Mouse (Mus musculus) lung, postnatal 4 days (tissue): Measurements from ENCODE around the gene Sccpdh.
"Not testable (repeated sequence)": the region's sequence is repeated elsewhere in the genome, so short reads cannot be mapped to it uniquely, and the experiment has no call there.

ENCODE experiments used
- DNase-seq, 2 experiments: peaks; one replicate each; pipeline ENCODE4 v3.0.0; 2021

The Sccpdh gene

DNA sequence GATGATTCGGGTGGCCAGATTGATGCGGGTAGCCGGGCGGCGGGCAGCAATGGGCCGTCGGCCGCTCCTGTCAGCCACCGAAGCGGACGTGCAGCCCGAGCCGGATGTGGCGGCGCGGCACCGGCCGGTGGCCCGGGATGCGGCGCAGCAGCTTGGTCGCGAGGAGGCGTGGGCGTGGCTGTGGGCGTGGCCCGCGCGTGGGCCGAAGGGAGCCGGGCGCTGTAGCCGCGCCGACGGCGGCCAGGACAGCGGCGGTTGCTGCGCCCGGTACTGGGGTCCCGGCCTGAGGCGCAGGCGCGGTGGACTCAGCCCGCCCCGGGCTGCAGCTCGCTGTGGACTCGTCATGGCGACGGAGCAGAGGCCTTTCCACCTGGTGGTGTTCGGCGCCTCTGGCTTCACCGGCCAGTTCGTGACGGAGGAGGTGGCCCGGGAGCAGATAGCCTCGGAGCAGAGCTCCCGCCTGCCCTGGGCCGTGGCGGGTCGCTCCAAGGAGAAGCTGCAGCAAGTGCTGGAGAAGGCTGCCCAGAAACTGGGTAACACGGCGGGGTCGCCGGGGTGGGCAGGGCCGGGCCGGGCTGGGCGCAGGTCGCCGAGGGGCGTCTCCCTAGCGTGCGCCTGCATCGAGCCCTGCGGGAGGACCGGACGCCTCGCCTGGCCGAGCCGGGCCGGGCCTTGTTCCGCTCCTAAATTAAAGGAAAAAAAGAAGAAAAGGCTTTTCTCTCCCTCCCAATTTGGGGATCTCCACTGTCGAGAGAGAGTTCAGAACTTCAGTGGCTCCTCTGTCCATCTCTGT, at the start of gene Sccpdh:
Sccpdh (plus strand) TSS at position 198 of the 793 bp plus-strand sequence.
- DNase-seq: peak; percentile 92 to 95

- DNase-seq: no peak
Measured at GRCm38 (mm10) chr1:179622665-179623064, 45.3 kb upstream of the Sccpdh start.

DNA sequence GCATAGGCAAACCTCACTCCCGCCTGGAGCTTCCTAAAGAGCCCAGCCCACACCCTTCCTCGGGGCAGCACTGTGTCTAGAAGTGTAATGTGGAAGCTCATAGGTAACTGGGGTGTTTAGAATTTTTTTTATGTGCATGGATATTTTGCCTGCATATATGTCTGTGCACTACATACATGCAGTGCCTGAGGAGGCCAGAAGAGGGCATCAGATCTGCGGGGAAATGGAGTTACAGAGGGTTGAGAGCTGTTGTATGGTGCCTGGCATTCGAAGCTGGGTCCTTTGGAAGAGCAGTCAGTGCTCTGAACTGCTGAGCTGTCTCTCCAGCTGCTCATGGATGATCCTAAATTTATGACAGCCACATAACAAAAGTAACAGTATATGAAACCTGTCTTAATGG, 44.4 kb upstream of the Sccpdh start:
- DNase-seq: peak; percentile 32 to 63

GRCm38 (mm10) chr1:179624354-179624753, 43.7 kb upstream of the Sccpdh start:
- DNase-seq: peak in 1 of 2 experiments; percentile 69

- no peak for DNase-seq
Measured at GRCm38 (mm10) chr1:179627855-179628254, 40.2 kb upstream of the Sccpdh start.

- no peak for DNase-seq
Measured at GRCm38 (mm10) chr1:179628438-179629106, 39.4 kb upstream of the Sccpdh start.

DNA sequence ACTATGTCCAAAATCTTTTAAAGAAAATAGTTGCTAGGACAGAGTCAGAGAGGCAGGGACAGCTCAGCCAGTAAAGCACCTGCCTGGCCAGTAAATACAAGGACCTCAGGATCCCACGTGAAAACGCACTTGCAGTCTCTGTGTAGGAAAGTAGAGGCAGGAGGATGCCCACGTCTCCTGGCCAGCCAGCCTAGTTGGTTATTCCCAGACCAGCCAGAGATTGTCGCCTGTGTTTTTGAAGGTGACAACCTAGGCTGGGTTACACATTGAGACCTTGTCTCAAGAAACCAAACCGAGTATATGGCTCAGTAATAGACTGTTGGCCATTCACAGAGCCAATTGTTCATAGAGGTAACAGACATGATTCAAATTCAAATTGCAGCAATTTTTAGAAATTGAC, 38.7 kb upstream of the Sccpdh start:
- no peak for DNase-seq

DNA sequence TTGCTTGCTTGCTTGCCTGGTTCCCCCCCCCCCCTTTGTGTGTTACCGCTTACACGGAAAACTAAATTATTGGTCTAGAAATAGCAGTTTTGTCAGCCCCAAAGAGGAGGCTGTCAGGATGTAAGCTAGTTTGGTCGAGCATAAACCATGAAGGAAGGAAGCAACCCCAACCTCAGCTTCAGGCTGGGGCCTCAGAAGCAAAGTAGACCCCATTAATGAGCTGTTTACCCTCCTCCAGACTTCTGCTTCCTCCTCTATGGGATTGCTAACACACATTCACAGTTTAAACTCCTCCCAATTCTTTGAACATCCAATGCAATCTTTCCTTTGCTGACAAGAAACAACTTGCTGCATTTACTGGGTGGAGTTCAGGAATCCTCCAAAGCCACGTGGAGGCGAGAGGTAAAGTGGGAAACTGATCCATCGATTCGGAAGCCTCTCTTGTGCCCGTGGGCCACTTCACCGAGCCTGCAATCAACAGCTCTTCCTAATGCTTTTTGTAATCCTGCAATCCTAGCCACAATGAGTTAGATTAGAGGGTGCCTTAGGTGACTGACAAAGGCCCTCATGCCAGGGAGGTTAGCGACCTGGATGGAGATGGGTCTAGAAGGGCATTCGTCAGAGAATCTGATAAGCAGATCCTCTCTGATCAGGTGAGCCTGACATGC, 35.1 kb upstream of the Sccpdh start:
- no peak for DNase-seq

DNA sequence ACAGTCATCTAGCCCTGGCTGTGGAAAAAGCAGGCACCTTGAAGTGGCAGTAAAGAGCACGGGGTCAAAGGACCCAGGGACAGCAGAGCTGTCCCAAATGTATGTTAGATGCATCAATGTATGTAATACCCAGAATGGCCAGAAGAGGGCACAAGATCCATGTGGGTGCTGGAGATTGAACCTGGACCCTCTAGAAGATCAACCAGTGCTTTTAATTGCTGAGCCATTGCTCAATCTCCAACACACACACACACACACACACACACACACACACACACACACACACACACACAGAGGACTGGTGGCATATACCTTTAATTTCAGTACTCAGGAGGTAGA, 34.6 kb upstream of the Sccpdh start:
- DNase-seq: peak in 1 of 2 experiments; percentile 19

DNA sequence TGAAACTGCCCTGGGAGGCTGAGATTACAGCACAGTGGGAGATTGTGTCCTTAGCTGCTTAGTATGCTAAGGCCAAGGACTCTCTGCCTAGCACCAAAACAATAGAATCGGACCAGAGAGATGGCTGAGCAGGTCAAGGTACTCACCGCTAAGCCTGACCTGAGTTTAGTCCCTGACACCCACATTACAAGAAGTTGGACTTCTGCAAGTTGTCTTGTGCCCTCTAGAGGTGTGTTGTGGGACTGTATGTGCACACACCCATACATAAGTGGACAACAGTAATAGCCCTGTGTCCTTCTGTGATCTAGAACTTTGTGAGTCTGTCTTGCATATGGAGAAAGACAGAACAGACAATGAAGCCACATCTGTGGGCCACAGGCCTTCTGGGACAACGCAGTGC, 33.9 kb upstream of the Sccpdh start:
- no peak for DNase-seq

DNA sequence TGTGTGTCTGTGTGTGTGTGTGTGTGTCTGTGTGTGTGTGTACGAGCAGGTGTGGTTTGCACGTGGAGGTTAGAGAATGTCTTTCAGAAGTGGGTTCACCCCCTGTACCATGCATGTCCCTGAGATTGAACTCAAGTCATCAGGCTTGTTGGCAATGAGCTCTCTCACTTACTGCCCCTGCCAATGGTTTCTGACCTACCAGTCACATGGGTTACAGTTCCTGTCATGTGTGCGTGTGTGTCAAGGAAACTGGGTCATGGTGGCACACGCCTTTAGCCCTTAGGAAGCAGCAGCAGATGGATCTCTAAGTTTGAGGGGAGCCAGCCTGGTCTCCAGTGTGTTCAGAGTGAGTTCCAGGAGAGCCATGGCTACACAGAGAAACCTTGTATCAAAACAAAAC, 25.3 kb upstream of the Sccpdh start:
- no peak for DNase-seq

DNA sequence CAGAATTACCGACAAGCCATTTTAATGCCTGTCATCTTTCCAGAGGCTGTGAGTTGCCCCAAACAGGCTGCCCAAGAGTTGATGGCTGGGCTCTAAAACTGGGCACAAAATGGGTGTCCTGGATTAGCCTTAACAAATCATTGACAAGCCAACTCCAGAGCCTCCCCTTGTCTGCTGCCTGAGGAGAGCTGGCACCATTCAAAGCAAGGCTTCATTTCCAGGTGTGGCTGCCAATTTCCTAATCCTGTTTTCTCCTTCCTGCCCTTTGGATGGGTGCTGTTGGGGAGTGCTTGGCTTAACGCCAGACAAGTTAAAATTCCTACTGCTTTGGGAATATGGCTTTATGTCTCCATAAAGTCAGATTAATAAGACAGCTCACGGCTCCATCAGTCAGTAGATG, 23.9 kb upstream of the Sccpdh start:
- no peak for DNase-seq

DNA sequence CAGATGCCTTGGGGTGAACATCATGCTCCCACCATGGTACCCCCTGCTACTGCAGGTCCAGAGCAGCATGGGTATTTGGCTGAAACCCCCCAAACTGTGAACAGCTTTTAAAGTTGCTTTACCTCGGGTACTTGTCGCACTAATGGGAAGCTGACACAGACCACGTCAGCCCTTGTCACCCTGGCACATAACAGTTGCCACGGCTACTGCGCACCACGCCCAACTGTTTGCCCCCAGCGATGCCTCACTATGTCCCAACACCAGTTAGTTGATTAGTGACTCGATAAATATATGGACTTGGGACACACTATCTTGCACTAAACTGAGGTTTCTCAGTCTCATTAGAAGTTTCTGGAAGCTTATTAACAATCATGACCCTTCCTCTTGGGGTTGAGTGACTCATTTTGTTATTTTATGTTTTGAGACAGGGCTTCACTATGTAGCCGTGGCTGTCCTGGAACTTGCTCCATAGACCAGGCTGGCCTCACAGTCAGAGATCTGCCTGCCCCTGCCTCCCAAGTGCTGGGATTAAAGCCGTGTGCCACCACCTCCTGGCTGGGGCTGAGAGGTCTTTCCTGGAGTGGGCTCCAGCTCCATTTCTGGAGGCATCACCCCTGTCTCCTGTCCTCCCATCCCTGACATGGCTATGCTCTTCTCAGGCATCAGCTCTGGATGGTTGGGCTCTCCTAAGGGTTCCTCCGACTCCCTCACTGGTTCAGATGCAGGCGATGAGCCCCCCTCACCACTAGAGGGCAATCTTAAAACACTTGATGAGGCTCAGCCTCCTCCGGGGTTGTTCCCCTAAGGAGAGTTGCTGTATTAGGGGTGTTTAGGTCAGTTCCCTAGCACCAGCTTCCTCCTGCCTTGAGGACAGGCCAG, 22.7 kb upstream of the Sccpdh start:
- peak; percentile 71 to 84 for DNase-seq

DNA sequence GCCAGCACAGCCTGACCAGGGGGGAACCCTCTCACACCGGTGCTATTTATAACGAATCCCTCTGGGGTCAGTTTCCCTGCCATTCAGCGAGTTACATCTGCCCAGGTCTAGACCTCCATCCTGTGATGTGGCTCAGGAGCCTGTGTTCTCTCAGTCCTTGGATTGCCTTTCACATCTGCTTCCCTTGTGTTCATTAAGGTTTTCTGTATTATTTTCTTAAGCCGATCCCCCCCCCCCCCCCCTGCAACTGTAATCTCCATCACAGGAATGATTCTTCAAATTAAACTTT, 22.1 kb upstream of the Sccpdh start:
- DNase-seq: no peak

GRCm38 (mm10) chr1:179648678-179649077, 19.3 kb upstream of the Sccpdh start:
- not testable (repeated sequence) for DNase-seq

DNA sequence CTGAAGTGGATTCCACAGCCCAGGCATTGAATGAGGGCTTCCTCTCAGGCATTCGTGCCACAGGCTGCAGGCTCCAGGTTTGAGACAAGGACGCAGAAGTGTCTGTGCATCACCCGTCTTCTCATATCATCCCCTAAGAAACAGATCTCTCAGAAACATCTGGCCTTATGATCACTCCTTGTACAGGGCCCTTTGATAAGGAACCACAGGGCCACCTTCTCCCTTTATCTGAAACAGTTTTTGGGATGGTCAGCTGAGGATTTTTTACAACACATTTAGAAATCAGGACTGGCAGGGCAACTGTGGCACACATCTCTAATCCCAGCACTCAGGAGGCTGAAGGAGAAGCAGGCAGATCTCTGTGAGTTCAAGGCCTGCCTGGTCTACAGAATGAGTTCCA, 18.7 kb upstream of the Sccpdh start:
- peak in 1 of 2 experiments; percentile 9 for DNase-seq

- peak in 1 of 2 experiments; percentile 10 for DNase-seq
Measured at GRCm38 (mm10) chr1:179650284-179650683, 17.7 kb upstream of the Sccpdh start.

- no peak for DNase-seq
Measured at GRCm38 (mm10) chr1:179651224-179651623, 16.8 kb upstream of the Sccpdh start.

DNA sequence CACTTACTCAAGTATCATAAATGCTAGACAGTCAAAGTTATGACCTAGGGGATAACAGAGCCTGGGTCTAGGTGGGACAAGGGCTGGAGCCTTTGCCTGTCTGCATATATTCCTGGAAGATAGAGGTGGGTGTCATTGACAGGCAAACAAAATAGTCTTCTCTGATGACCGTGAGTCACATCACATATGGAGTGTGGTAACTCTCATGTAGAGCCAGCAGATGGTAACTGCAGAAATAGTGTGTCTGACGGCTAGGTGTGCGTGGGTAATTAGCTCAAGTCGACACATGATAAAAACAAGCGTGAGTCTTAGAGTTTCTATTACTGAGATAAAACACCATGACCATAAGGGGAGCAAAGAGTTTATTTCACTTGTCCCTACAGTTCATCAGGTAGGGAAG, 4.9 kb upstream of the Sccpdh start:
- no peak for DNase-seq

- DNase-seq: no peak
Measured at GRCm38 (mm10) chr1:179664309-179664930, 3.6 kb upstream of the Sccpdh start.

- DNase-seq: no peak
Measured at GRCm38 (mm10) chr1:179666971-179667370, 1.0 kb upstream of the Sccpdh start.

- no peak for DNase-seq
Measured at GRCm38 (mm10) chr1:179667450-179667849, 560 bp upstream of the Sccpdh start.
